Mouse (Mus musculus): ENCODE results near the gene Chordc1. TPM values are rescaled to one million over a fixed set of nuclear protein-coding genes. Genes with fewer than 3 reads are reported as not detected.

The Chordc1 gene
- 10 to 100 TPM; 21.6 to 33.2 TPM for total RNA-seq (2023)

DNA sequence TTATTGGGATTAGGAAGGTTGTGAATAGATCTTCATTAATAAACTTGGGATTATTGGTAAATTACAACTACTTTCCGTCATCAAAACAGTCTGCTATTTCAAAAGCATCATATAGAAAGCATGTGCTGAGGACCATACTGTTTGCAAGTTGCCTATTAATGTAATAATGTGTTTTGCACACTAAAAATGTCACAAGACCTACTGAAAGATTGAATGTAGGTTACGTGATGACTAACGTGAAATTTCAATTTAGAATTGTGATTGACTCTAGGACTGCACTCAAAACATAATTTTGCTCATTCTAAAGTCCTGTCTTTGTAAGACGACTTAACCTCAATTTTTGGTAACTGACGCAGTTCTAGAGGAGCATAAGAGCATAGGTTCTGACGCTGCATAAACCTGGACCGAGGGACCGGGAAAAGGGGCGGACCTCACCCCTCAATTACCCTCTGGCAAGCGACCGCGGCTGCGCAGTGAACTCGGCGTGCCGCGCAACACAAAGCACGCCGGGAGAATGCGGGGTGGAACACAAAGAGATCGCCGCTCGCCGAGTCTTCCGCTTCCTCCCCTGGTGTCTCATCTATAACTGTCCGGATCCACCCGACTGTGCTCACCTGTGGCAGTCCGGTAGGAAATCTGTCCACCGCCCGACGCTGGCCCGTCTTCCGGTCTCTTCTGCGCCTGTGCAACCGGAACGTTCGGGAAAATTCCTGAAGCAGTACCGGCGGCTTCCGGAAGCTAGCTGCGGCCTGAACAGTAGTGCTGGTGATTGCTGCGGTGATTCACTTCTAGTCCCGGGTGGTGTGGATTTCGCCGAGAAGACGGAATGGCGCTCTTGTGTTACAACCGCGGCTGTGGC lies at the start of gene Chordc1:
Gene Chordc1, plus strand, starts transcription at position 555 of the 859 bp plus-strand sequence.

Other genes with a start within 250 kb of the Chordc1 start
- gene Naalad2, start 110.9 kb downstream of the Chordc1 start, total RNA-seq (2023) = not detected
- not detected for gene Ubtfl1, start 112.3 kb downstream of the Chordc1 start, total RNA-seq (2023)
- gene Mbd3l2, start 138.5 kb downstream of the Chordc1 start, total RNA-seq (2023) = not detected
- gene Zfp558, start 186.1 kb downstream of the Chordc1 start, total RNA-seq (2023) = under 1 TPM in 1 of 2 experiments, not detected in 1; 0.79 TPM
- gene Mbd3l1, start 186.2 kb downstream of the Chordc1 start, total RNA-seq (2023) = not detected